Comparison of ENCODE assay signal across 10 mouse cellular contexts in the genomic region with DNA sequence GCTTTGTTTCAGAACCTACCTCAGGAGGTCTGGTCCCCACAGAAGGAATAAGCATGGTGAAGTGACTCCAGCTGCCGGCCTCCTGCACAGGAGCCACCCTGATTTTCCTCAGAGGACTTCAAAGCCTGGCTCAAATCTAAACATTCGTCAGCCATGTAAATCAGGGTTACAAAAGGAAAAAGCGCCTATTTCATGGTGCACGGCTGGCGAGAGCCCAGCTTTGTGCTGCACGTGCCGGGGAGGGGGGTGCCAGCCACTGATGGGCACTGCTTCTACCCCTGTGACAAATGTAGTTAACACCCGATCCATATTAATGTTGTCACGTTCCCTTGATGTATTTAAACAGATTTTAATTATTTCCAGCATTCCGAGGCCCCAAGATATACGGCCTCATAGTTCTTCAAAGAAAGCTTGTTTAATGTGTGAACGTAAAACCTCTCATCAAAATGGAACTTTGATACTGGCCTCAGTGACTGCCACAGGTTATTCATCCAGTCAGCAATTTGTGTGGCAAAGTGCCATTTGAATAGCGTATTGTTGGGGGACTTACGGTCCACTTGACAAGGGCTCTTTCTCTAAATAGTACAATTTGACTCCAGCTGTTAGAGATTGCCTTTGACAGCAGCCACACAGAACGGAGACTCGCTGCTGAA.
A peak's percentile ranks its signal among the peaks of the same experiment; 100 is the strongest.
DNase-seq lines count a peak whose midpoint lies in the region; ATAC-seq and TF ChIP-seq lines count a peak whose summit lies in the region.
"Had no signal": no experiment of that assay in that cellular context is flagged by ENCODE, and none has a peak within 500 bp of the region (broad histone marks: within the 10 kb centered on the region; RNA-seq: fewer than 3 reads in every experiment).

No protein-coding gene starts in this region.

- no peak for DNase-seq in heart, postnatal 0 days (ENCODE audit: low spot score)
- DNase-seq in heart, adult 2 months = no peak
- DNase-seq in forebrain, embryonic 10.5 days (ENCODE audit: extremely low spot score, low spot score) = peak; percentile 61
- DNase-seq in limb, embryonic 10.5 days (ENCODE audit: low spot score) = peak; percentile 68
- no peak for DNase-seq in liver, postnatal 0 days
- no peak for DNase-seq in cerebellum, adult 8-10 months
- DNase-seq: cerebellum, postnatal 36 days had no signal

- H3K27ac ChIP-seq in heart, postnatal 0 days (ENCODE audit: low read depth) = no peak overlapping the region
- H3K27ac ChIP-seq in heart, adult 2 months = no peak overlapping the region
- H3K27ac ChIP-seq in forebrain, embryonic 10.5 days = no peak overlapping the region
- no peak overlapping the region for H3K27ac ChIP-seq in limb, embryonic 10.5 days
- H3K27ac ChIP-seq in neural tube, embryonic 13.5 days (replicated peaks) = no peak overlapping the region
- no peak overlapping the region for H3K27ac ChIP-seq in liver, postnatal 0 days (ENCODE audit: low read depth)
- H3K27ac ChIP-seq: lung, embryonic 15.5 days had no signal

- no peak for ATAC-seq in heart, postnatal 0 days (ENCODE audit: insufficient read depth, low read depth)
- peak; percentile 86 for ATAC-seq in neural tube, embryonic 13.5 days (ENCODE audit: low read depth)
- ATAC-seq in liver, postnatal 0 days = no peak
- ATAC-seq in erythroid progenitor cell, adult 5-6 weeks (replicated peaks; ENCODE audit: low FRiP score, poor library complexity, severe bottlenecking) = no peak

- peak overlapping the region; percentile 9; the same call in 1 of the 2 replicates for H3K4me2 ChIP-seq in heart, postnatal 0 days (ENCODE audit: low read depth, low read length)
- peak overlapping the region; percentile 43 for H3K4me2 ChIP-seq in neural tube, embryonic 13.5 days
- H3K4me2 ChIP-seq in liver, postnatal 0 days (ENCODE audit: low read depth, low read length) = no peak overlapping the region
- H3K4me2 ChIP-seq: lung, embryonic 15.5 days had no signal

- no peaks in the 10 kb centered on the region for H3K27me3 ChIP-seq in heart, postnatal 0 days (ENCODE audit: control insufficient read depth, insufficient read depth, low read length)
- no peaks in the 10 kb centered on the region for H3K27me3 ChIP-seq in heart, adult 2 months (ENCODE audit: control insufficient read depth, insufficient read depth, low read length)
- H3K27me3 ChIP-seq in forebrain, embryonic 10.5 days (ENCODE audit: poor library complexity, severe bottlenecking) = peaks cover 91% of the 10 kb centered on the region
- peaks cover 78% of the 10 kb centered on the region for H3K27me3 ChIP-seq in limb, embryonic 10.5 days (ENCODE audit: low read depth, poor library complexity, severe bottlenecking)
- H3K27me3 ChIP-seq in neural tube, embryonic 13.5 days = peaks cover 78% of the 10 kb centered on the region
- H3K27me3 ChIP-seq in liver, postnatal 0 days (ENCODE audit: insufficient read depth, low read length) = no peaks in the 10 kb centered on the region
- H3K27me3 ChIP-seq: lung, embryonic 15.5 days had no signal

- H3K4me3 ChIP-seq in heart, postnatal 0 days (ENCODE audit: low read depth, low read length) = no peak overlapping the region
- no peak overlapping the region for H3K4me3 ChIP-seq in heart, adult 2 months
- H3K4me3 ChIP-seq in forebrain, embryonic 10.5 days = peak overlapping the region; percentile 5; the same call in 1 of the 2 replicates
- H3K4me3 ChIP-seq in limb, embryonic 10.5 days = peak overlapping the region; percentile 28
- H3K4me3 ChIP-seq in neural tube, embryonic 13.5 days = no peak overlapping the region
- no peak overlapping the region for H3K4me3 ChIP-seq in liver, postnatal 0 days (ENCODE audit: low read depth, low read length)
- H3K4me3 ChIP-seq: lung, embryonic 15.5 days had no signal

- H3K79me2 ChIP-seq in heart, adult 2 months (replicated peaks; ENCODE audit: control insufficient read depth, insufficient read depth, low read length) = no peaks in the 10 kb centered on the region

- H3K9me3 ChIP-seq in heart, postnatal 0 days (replicated peaks; ENCODE audit: control insufficient read depth, low read length) = no peaks in the 10 kb centered on the region
- no peaks in the 10 kb centered on the region for H3K9me3 ChIP-seq in forebrain, embryonic 10.5 days
- no peaks in the 10 kb centered on the region for H3K9me3 ChIP-seq in limb, embryonic 10.5 days (replicated peaks)
- no peaks in the 10 kb centered on the region for H3K9me3 ChIP-seq in neural tube, embryonic 13.5 days
- H3K9me3 ChIP-seq in liver, postnatal 0 days (ENCODE audit: low read length) = no peaks in the 10 kb centered on the region
- H3K9me3 ChIP-seq: lung, embryonic 15.5 days had no signal

- intact Hi-C loops in heart, adult 2 months (cut with DNase I) = no loop called here

- no peak for TF ChIP-seq CTCF in heart, postnatal 0 days (IDR thresholded peaks at IDR 0.05; ENCODE audit: low read depth)
- no peak for TF ChIP-seq CTCF in heart, adult 2 months (IDR thresholded peaks at IDR 0.05)
- no peak for TF ChIP-seq CTCF in liver, postnatal 0 days (IDR thresholded peaks at IDR 0.05; ENCODE audit: low read depth)

- no peak overlapping the region for H3K9ac ChIP-seq in heart, postnatal 0 days (replicated peaks; ENCODE audit: low read depth, low read length)
- no peak overlapping the region for H3K9ac ChIP-seq in heart, adult 2 months (ENCODE audit: low read depth, low read length)
- 0 out of 2 replicates have a peak overlapping the region, but pooled peaks have one; percentile 22 for H3K9ac ChIP-seq in neural tube, embryonic 13.5 days
- no peak overlapping the region for H3K9ac ChIP-seq in liver, postnatal 0 days (replicated peaks)
- H3K9ac ChIP-seq: lung, embryonic 15.5 days had no signal

- TF ChIP-seq POLR2A in heart, adult 2 months (IDR thresholded peaks at IDR 0.05; ENCODE audit: insufficient read depth, low read depth, low read length) = no peak

- WGBS in heart, postnatal 0 days = 44% methylated on average over 16 of the region's 16 CpGs
- 63% methylated on average over 16 of the region's 16 CpGs for WGBS in heart, adult 2 months
- WGBS in forebrain, embryonic 10.5 days = 18% methylated on average over 16 of the region's 16 CpGs
- WGBS in limb, embryonic 10.5 days = 14% methylated on average over 16 of the region's 16 CpGs
- 8% methylated on average over 16 of the region's 16 CpGs for WGBS in neural tube, embryonic 13.5 days
- WGBS in liver, postnatal 0 days (ENCODE audit: insufficient replicate concordance) = 64% methylated on average over 16 of the region's 16 CpGs

- H3K4me1 ChIP-seq in heart, postnatal 0 days (ENCODE audit: control insufficient read depth, insufficient read depth) = no peaks in the 10 kb centered on the region
- no peaks in the 10 kb centered on the region for H3K4me1 ChIP-seq in heart, adult 2 months (ENCODE audit: control insufficient read depth, insufficient read depth, low read length)
- H3K4me1 ChIP-seq in forebrain, embryonic 10.5 days = peaks cover 18% of the 10 kb centered on the region
- H3K4me1 ChIP-seq in limb, embryonic 10.5 days = peaks cover 13% of the 10 kb centered on the region
- peaks cover 14% of the 10 kb centered on the region for H3K4me1 ChIP-seq in neural tube, embryonic 13.5 days (replicated peaks)
- no peaks in the 10 kb centered on the region for H3K4me1 ChIP-seq in liver, postnatal 0 days (ENCODE audit: insufficient read depth)
- H3K4me1 ChIP-seq: lung, embryonic 15.5 days had no signal

- TF ChIP-seq EP300 in heart, postnatal 0 days (IDR thresholded peaks at IDR 0.05; ENCODE audit: low read depth) = no peak
- TF ChIP-seq EP300 in heart, adult 2 months (IDR thresholded peaks at IDR 0.05; ENCODE audit: insufficient read depth, low read depth, low read length) = no peak
- TF ChIP-seq EP300 in liver, postnatal 0 days (IDR thresholded peaks at IDR 0.05; ENCODE audit: low read depth) = no peak

- no peaks in the 10 kb centered on the region for H3K36me3 ChIP-seq in heart, postnatal 0 days (replicated peaks; ENCODE audit: control insufficient read depth, insufficient read depth, low read length)
- no peaks in the 10 kb centered on the region for H3K36me3 ChIP-seq in heart, adult 2 months (ENCODE audit: control insufficient read depth, insufficient read depth, low read length)
- no peaks in the 10 kb centered on the region for H3K36me3 ChIP-seq in forebrain, embryonic 10.5 days (replicated peaks)
- no peaks in the 10 kb centered on the region for H3K36me3 ChIP-seq in limb, embryonic 10.5 days
- no peaks in the 10 kb centered on the region for H3K36me3 ChIP-seq in neural tube, embryonic 13.5 days
- H3K36me3 ChIP-seq in liver, postnatal 0 days (replicated peaks; ENCODE audit: insufficient read depth, low read length) = no peaks in the 10 kb centered on the region
- H3K36me3 ChIP-seq: lung, embryonic 15.5 days had no signal

Comparison
In these comparisons a context has a peak if more than half of its experiments do, and no peak if none do; other contexts are left out.
1. DNase-seq: peak in forebrain, embryonic 10.5 days (single experiment) and limb, embryonic 10.5 days (single experiment); none in heart, postnatal 0 days (single experiment), heart, adult 2 months (0 of 2), liver, postnatal 0 days (single experiment) and cerebellum, adult 8-10 months (single experiment).
2. H3K4me3 ChIP-seq: peak in forebrain, embryonic 10.5 days (single experiment) and limb, embryonic 10.5 days (single experiment); none in heart, postnatal 0 days (single experiment), heart, adult 2 months (single experiment), neural tube, embryonic 13.5 days (single experiment) and liver, postnatal 0 days (single experiment).